Mouse (Mus musculus): ENCODE measurements at regions not wholly inside any gene's neighbourhood (a gene's known extent, or its start where the extent isn't known, plus 50 kb on each side); places are given as distances from the start of the nearest gene placed in this dataset.

- peaks cover 1% of the 10 kb centered on the region for H3K27me3 ChIP-seq (ENCODE audit: control insufficient read depth, insufficient read depth, insufficient read length)
These were observed 107.0 kb downstream of the Pja1 start for GRCm38 (mm10) chrX:99364072-99364471.

DNA sequence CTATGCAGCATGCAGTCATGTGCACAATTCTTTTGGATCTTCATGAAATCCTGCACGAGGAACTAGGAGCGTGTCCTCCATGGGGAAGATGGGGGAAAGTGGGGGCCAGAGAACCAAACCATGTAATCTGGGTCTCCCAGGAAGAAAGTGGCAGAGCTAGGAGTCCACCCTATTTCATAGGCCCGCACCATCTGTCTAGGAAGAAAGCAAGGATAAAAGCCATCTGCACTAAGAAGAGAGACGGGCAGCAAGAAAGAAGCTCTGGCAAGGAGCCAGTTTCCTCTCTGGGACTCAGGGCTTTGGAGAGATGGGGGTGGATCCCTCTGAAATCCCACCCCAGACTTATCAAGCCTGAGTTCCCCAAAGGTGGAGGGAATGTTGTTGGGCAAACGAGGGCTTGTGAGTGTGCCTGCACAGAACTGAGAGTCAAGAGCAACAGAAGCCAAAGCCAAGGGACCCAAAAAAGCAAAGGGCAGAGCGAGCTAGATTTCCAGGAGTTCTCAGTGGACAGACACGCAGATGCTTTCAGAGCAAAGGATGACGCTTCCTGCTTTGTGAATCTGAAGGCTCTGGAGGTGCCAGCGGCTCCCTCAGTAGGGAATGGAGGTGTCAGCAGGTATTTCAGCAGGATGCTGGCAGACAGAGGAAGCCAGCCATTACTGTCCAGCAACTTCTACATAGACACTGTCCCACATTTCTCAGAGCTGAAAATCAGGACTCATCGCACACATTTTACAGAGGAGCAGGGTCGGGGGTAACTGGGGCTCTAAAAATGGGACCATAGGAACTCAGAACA is 110.8 kb downstream of the Pja1 start:
- no peak overlapping the region for H3K4me3 ChIP-seq (ENCODE audit: insufficient read depth, poor library complexity, severe bottlenecking)
- no peaks in the 10 kb centered on the region for H3K79me3 ChIP-seq (ENCODE audit: low read depth)
- H3K36me3 ChIP-seq (ENCODE audit: control insufficient read depth, insufficient read depth), result no peaks in the 10 kb centered on the region
- TF ChIP-seq CTCF (IDR thresholded peaks at IDR 0.05; ENCODE audit: control insufficient read depth, insufficient read depth, insufficient read length) (no peak), MYOG (IDR thresholded peaks at IDR 0.05; ENCODE audit: control insufficient read depth, extremely low read depth, insufficient read length) (no peak), MYOD1 (IDR thresholded peaks at IDR 0.05; ENCODE audit: control insufficient read depth, insufficient read length, low read depth) (no peak), MAX (IDR thresholded peaks at IDR 0.05) (no peak), CEBPB (IDR thresholded peaks at IDR 0.05; ENCODE audit: low read depth) (no peak), USF1 (IDR thresholded peaks at IDR 0.05; ENCODE audit: low read depth) (no peak), FOSL1 (IDR thresholded peaks at IDR 0.05; ENCODE audit: insufficient read depth, low read length, poor library complexity, severe bottlenecking) (no peak)
- H3ac ChIP-seq (ENCODE audit: control insufficient read depth, insufficient read length, low read depth), result no peak overlapping the region
- no peaks in the 10 kb centered on the region for H3K79me2 ChIP-seq (ENCODE audit: control insufficient read depth, insufficient read depth)
- H3K27me3 ChIP-seq (ENCODE audit: control insufficient read depth, insufficient read depth, insufficient read length), result no peaks in the 10 kb centered on the region

More at GRCm38 (mm10) chrX:99364072-99364471, 107.0 kb downstream of the Pja1 start:
- Histone ChIP-seq H3K79me3 (ENCODE audit: low read depth) (no peaks in the 10 kb centered on the region), H3K36me3 (ENCODE audit: control insufficient read depth, insufficient read depth) (no peaks in the 10 kb centered on the region), H3ac (ENCODE audit: control insufficient read depth, insufficient read length, low read depth) (no peak overlapping the region), H3K4me3 (ENCODE audit: insufficient read depth, poor library complexity, severe bottlenecking) (no peak overlapping the region), H3K79me2 (ENCODE audit: control insufficient read depth, insufficient read depth) (no peaks in the 10 kb centered on the region)
- TF ChIP-seq MYOG (IDR thresholded peaks at IDR 0.05; ENCODE audit: control insufficient read depth, extremely low read depth, insufficient read length) (no peak), USF1 (IDR thresholded peaks at IDR 0.05; ENCODE audit: low read depth) (no peak), CTCF (IDR thresholded peaks at IDR 0.05; ENCODE audit: control insufficient read depth, insufficient read depth, insufficient read length) (no peak)

- no peaks in the 10 kb centered on the region for H3K27me3 ChIP-seq (ENCODE audit: control insufficient read depth, insufficient read depth, insufficient read length)
- no peak overlapping the region for H3K4me3 ChIP-seq (ENCODE audit: insufficient read depth, poor library complexity, severe bottlenecking)
- H3ac ChIP-seq (ENCODE audit: control insufficient read depth, insufficient read length, low read depth), result no peak overlapping the region
- TF ChIP-seq MAX (IDR thresholded peaks at IDR 0.05), result no peak
- no peak for TF ChIP-seq FOSL1 (IDR thresholded peaks at IDR 0.05; ENCODE audit: insufficient read depth, low read length, poor library complexity, severe bottlenecking)
- no peak for TF ChIP-seq CEBPB (IDR thresholded peaks at IDR 0.05; ENCODE audit: low read depth)
- no peaks in the 10 kb centered on the region for H3K79me2 ChIP-seq (ENCODE audit: control insufficient read depth, insufficient read depth)
- no peaks in the 10 kb centered on the region for H3K36me3 ChIP-seq (ENCODE audit: control insufficient read depth, insufficient read depth)
- H3K79me3 ChIP-seq (ENCODE audit: low read depth), result no peaks in the 10 kb centered on the region
These were observed 112.3 kb downstream of the Pja1 start for GRCm38 (mm10) chrX:99358784-99359183.

DNA sequence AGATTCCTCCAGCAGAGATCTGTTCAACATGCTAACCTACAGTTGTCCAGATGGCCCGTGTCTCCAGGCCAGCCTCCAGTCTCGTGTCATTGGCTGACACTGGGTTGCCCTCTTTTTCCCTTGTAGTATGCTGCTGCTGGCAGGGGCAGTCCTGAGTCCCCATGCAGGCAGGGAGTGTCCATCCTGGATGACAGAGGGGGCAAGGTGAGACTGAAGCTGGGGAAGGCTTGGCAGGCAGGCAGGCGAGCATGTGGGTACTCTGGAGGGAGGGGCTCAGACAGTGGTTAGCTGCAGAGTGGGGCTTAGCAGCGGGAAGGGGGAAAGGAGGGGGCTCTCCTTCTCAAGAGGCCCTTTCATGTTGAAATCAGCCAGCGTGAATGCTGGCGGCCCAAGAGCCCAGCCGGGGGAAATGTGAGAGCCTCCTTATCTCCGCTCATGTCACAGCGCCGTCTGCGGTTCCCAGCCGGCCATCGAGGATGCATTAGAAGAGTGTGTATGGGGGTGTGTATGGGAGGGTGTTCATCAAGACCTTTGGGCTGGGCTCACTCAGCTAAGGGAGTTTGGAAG is 112.9 kb downstream of the Pja1 start:
- Histone ChIP-seq H3K4me3 (ENCODE audit: insufficient read depth, poor library complexity, severe bottlenecking) (no peak overlapping the region), H3K79me2 (ENCODE audit: control insufficient read depth, insufficient read depth) (no peaks in the 10 kb centered on the region), H3ac (ENCODE audit: control insufficient read depth, insufficient read length, low read depth) (no peak overlapping the region), H3K79me3 (ENCODE audit: low read depth) (no peaks in the 10 kb centered on the region), H3K27me3 (ENCODE audit: control insufficient read depth, insufficient read depth, insufficient read length) (no peaks in the 10 kb centered on the region), H3K36me3 (ENCODE audit: control insufficient read depth, insufficient read depth) (no peaks in the 10 kb centered on the region)
- TF ChIP-seq USF1 (IDR thresholded peaks at IDR 0.05; ENCODE audit: low read depth) (no peak), CTCF (IDR thresholded peaks at IDR 0.05; ENCODE audit: control insufficient read depth, insufficient read depth, insufficient read length) (no peak), MYOG (IDR thresholded peaks at IDR 0.05; ENCODE audit: control insufficient read depth, extremely low read depth, insufficient read length) (no peak), FOSL1 (IDR thresholded peaks at IDR 0.05; ENCODE audit: insufficient read depth, low read length, poor library complexity, severe bottlenecking) (no peak), MYOD1 (IDR thresholded peaks at IDR 0.05; ENCODE audit: control insufficient read depth, insufficient read length, low read depth) (no peak), CEBPB (IDR thresholded peaks at IDR 0.05; ENCODE audit: low read depth) (no peak), MAX (IDR thresholded peaks at IDR 0.05) (no peak)

DNA sequence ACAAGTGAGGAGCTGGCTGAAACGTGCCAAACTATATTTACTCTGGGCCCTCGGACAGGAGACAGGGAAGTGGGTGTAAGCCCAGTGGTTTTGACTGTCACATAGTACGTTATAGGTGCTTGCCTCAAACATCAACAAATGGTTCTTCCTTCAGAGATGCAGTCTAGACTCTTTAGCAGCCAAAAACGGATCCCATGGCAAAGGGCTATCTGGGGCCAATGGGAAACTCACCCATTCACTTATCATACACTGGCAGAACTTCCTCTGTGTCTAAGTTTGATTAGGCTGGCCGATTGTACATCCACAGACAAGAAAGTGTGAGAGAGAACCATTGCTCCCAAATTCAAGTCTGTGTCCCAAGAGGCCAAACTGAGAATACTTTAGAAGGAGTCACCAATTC is 115.9 kb downstream of the Pja1 start:
- no peak overlapping the region for H3K4me3 ChIP-seq (ENCODE audit: insufficient read depth, poor library complexity, severe bottlenecking)
- H3K79me3 ChIP-seq (ENCODE audit: low read depth), result no peaks in the 10 kb centered on the region
- H3ac ChIP-seq (ENCODE audit: control insufficient read depth, insufficient read length, low read depth), result no peak overlapping the region
- H3K79me2 ChIP-seq (ENCODE audit: control insufficient read depth, insufficient read depth), result no peaks in the 10 kb centered on the region
- no peaks in the 10 kb centered on the region for H3K36me3 ChIP-seq (ENCODE audit: control insufficient read depth, insufficient read depth)
- TF ChIP-seq CEBPB (IDR thresholded peaks at IDR 0.05; ENCODE audit: low read depth), result no peak
- no peak for TF ChIP-seq CTCF (IDR thresholded peaks at IDR 0.05; ENCODE audit: control insufficient read depth, insufficient read depth, insufficient read length)
- no peaks in the 10 kb centered on the region for H3K27me3 ChIP-seq (ENCODE audit: control insufficient read depth, insufficient read depth, insufficient read length)

DNA sequence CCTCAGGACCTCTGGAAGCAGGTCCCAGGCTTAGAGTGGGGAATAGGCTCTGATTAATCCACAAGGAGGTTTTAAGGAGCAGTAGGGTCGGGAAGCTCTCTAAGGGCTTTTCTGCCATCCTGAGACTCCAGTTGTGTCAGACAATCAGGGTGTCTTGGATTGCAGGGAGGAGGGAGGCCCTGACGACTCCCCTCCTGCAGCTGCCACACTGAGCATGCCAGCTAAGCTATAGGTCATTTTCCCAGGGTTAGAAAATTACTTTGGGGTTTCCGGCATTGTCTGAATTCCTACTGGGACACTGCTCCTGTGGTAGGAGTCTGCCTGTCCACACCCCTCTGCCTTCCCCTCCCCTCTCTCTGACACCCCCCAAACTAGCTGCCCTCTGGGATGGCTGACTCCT is 120.8 kb downstream of the Pja1 start:
- no peaks in the 10 kb centered on the region for H3K79me2 ChIP-seq (ENCODE audit: control insufficient read depth, insufficient read depth)
- no peak overlapping the region for H3K4me3 ChIP-seq (ENCODE audit: insufficient read depth, poor library complexity, severe bottlenecking)
- no peaks in the 10 kb centered on the region for H3K79me3 ChIP-seq (ENCODE audit: low read depth)
- TF ChIP-seq USF1 (IDR thresholded peaks at IDR 0.05; ENCODE audit: low read depth) (no peak), MYOD1 (IDR thresholded peaks at IDR 0.05; ENCODE audit: control insufficient read depth, insufficient read length, low read depth) (peak; percentile 66), CEBPB (IDR thresholded peaks at IDR 0.05; ENCODE audit: low read depth) (no peak), MYOG (IDR thresholded peaks at IDR 0.05; ENCODE audit: control insufficient read depth, extremely low read depth, insufficient read length) (no peak), FOSL1 (IDR thresholded peaks at IDR 0.05; ENCODE audit: insufficient read depth, low read length, poor library complexity, severe bottlenecking) (no peak), CTCF (IDR thresholded peaks at IDR 0.05; ENCODE audit: control insufficient read depth, insufficient read depth, insufficient read length) (no peak)
- no peaks in the 10 kb centered on the region for H3K36me3 ChIP-seq (ENCODE audit: control insufficient read depth, insufficient read depth)
- H3K27me3 ChIP-seq (ENCODE audit: control insufficient read depth, insufficient read depth, insufficient read length), result no peaks in the 10 kb centered on the region
- H3ac ChIP-seq (ENCODE audit: control insufficient read depth, insufficient read length, low read depth), result no peak overlapping the region
